Mouse (Mus musculus): ENCODE results near the gene Pou1f1. TPM values are rescaled to one million over a fixed set of nuclear protein-coding genes. Genes with fewer than 3 reads are reported as not detected.

Gene Pou1f1
- polyA plus RNA-seq (2014; fragmentation: Illumina TruSeq; extraction: RNeasy Lipid Tissue Mini Kit (QIAGEN cat#74804); ENCODE audit: low read depth, low replicate concordance), result not detected

GRCm38 (mm10) chr16:65520211-65520610 is at the start of gene Pou1f1:
Gene Pou1f1 (plus strand): TSS chr16:65520511.

GRCm38 (mm10) chr16:65561963-65562863 is 41.9 kb downstream of the Pou1f1 start, which contains the start of gene Chmp2b:
Gene Chmp2b (minus strand): TSS chr16:65562726.

Other genes starting within 250 kb of the Pou1f1 start
- 574 TPM for gene Chmp2b, start 42.2 kb downstream of the Pou1f1 start, polyA plus RNA-seq (2014; fragmentation: Illumina TruSeq; extraction: RNeasy Lipid Tissue Mini Kit (QIAGEN cat#74804); ENCODE audit: low read depth, low replicate concordance)

Measured in sigmoid colon, adult 10 weeks (tissue).